21 mouse cellular contexts compared by ENCODE assay signal in the genomic region with DNA sequence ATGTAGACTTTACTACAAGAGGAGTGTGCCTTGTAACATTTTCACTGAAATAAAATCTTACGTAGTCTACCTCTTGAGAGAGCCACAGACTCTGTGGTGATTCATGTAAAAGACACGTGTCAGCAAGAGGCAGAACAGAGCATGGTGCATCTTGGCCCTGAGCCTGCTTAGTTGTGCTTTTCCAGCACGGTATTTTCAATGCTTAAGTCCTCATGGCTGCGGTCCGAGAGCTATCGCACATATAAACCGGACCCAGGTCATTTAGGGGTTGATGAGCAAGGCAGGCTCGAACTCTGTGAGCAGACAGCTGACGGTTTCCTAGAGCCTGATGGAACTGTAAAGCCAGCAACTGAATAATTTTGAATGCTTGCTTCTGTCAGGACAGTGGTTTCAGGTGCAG.
DNase-seq lines count a peak whose midpoint lies in the region; ATAC-seq and TF ChIP-seq lines count a peak whose summit lies in the region.
"Had no signal": no experiment of that assay in that cellular context is flagged by ENCODE, and none has a peak within 500 bp of the region (broad histone marks: within the 10 kb centered on the region; RNA-seq: fewer than 3 reads in every experiment).

No protein-coding gene starts in this region.

- no peak for TF ChIP-seq CTCF in heart, postnatal 0 days (IDR thresholded peaks at IDR 0.05; ENCODE audit: low read depth)
- TF ChIP-seq CTCF in forebrain, postnatal 0 days (IDR thresholded peaks at IDR 0.05; ENCODE audit: low read depth), result no peak

- H3K9ac ChIP-seq in heart, postnatal 0 days (replicated peaks; ENCODE audit: low read depth, low read length), result no peak overlapping the region
- H3K9ac ChIP-seq in forebrain, postnatal 0 days, result no peak overlapping the region
- no peak overlapping the region for H3K9ac ChIP-seq in hindbrain, embryonic 13.5 days
- H3K9ac ChIP-seq: forebrain, embryonic 15.5 days; heart, embryonic 15.5 days; limb, embryonic 13.5 days; liver, embryonic 13.5 days had no signal

- 0 out of 2 replicates have a peak, but pooled peaks have one; percentile 49 for ATAC-seq in heart, postnatal 0 days (ENCODE audit: insufficient read depth, low read depth)
- ATAC-seq in forebrain, postnatal 0 days, result no peak
- no peak for ATAC-seq in hindbrain, embryonic 13.5 days (ENCODE audit: low FRiP score)
- ATAC-seq: CD4-positive, CD25-positive, alpha-beta regulatory T cell, adult 4 months; forebrain, embryonic 15.5 days had no signal

- no peaks in the 10 kb centered on the region for H3K9me3 ChIP-seq in heart, postnatal 0 days (replicated peaks; ENCODE audit: control insufficient read depth, low read length)
- H3K9me3 ChIP-seq in forebrain, postnatal 0 days (ENCODE audit: low read length), result no peaks in the 10 kb centered on the region
- H3K9me3 ChIP-seq in hindbrain, embryonic 13.5 days, result no peaks in the 10 kb centered on the region
- H3K9me3 ChIP-seq: forebrain, embryonic 15.5 days; heart, embryonic 15.5 days; limb, embryonic 13.5 days; liver, embryonic 13.5 days had no signal

- TF ChIP-seq EP300 in heart, postnatal 0 days (IDR thresholded peaks at IDR 0.05; ENCODE audit: low read depth), result no peak

- H3K36me3 ChIP-seq in heart, postnatal 0 days (replicated peaks; ENCODE audit: control insufficient read depth, insufficient read depth, low read length), result 0 out of 2 replicates have a peak, but pooled peaks cover 4% of the 10 kb centered on the region
- H3K36me3 ChIP-seq in forebrain, postnatal 0 days (ENCODE audit: insufficient read depth), result no peaks in the 10 kb centered on the region
- peaks cover 16% of the 10 kb centered on the region for H3K36me3 ChIP-seq in hindbrain, embryonic 13.5 days
- H3K36me3 ChIP-seq: liver, embryonic 13.5 days had no signal

- WGBS in heart, postnatal 0 days, result 48% methylated on average over 9 of the region's 9 CpGs
- WGBS in forebrain, postnatal 0 days, result 86% methylated on average over 9 of the region's 9 CpGs
- 91% methylated on average over 9 of the region's 9 CpGs for WGBS in hindbrain, embryonic 13.5 days

- DNase-seq in adrenal gland, adult (ENCODE audit: inconsistent age in 2 of 2, low spot score in 1 of 2), result peak; percentile 59 to 76
- no peak for DNase-seq in adrenal gland, postnatal 4 days (ENCODE audit: low spot score in 2 of 2)
- DNase-seq in heart, postnatal 0 days (ENCODE audit: low spot score), result peak; percentile 35
- DNase-seq in heart, adult 18-20 months, result no peak
- DNase-seq in MN1 (ENCODE audit: low spot score), result peak; percentile 12
- DNase-seq in adrenal gland, postnatal 10 days, result peak; percentile 36
- no peak for DNase-seq in forebrain, postnatal 0 days
- DNase-seq: cerebellum, adult 9-10 months; kidney, adult 18-20 months; kidney, postnatal 4 days; liver, embryonic 13.5 days; lung, adult 2 months; lung, postnatal 14 days; right cerebral cortex, postnatal 25 days; spleen, adult 18-20 months had no signal

- H3K27me3 ChIP-seq in heart, postnatal 0 days (ENCODE audit: control insufficient read depth, insufficient read depth, low read length), result no peaks in the 10 kb centered on the region
- no peaks in the 10 kb centered on the region for H3K27me3 ChIP-seq in forebrain, postnatal 0 days (ENCODE audit: insufficient read depth, low read length)
- H3K27me3 ChIP-seq in hindbrain, embryonic 13.5 days, result no peaks in the 10 kb centered on the region
- H3K27me3 ChIP-seq: forebrain, embryonic 15.5 days; heart, embryonic 15.5 days; limb, embryonic 13.5 days; liver, embryonic 13.5 days had no signal

- no peak overlapping the region for H3K27ac ChIP-seq in heart, postnatal 0 days (ENCODE audit: low read depth)
- no peak overlapping the region for H3K27ac ChIP-seq in forebrain, postnatal 0 days (ENCODE audit: low read depth, low read length)
- H3K27ac ChIP-seq in hindbrain, embryonic 13.5 days, result no peak overlapping the region
- H3K27ac ChIP-seq: forebrain, embryonic 15.5 days; heart, embryonic 15.5 days; limb, embryonic 13.5 days; liver, embryonic 13.5 days had no signal

- H3K4me3 ChIP-seq in heart, postnatal 0 days (ENCODE audit: low read depth, low read length), result no peak overlapping the region
- H3K4me3 ChIP-seq in forebrain, postnatal 0 days (ENCODE audit: low read depth, low read length), result no peak overlapping the region
- H3K4me3 ChIP-seq in hindbrain, embryonic 13.5 days, result no peak overlapping the region
- H3K4me3 ChIP-seq: forebrain, embryonic 15.5 days; heart, embryonic 15.5 days; limb, embryonic 13.5 days; liver, embryonic 13.5 days had no signal

- no peaks in the 10 kb centered on the region for H3K4me1 ChIP-seq in heart, postnatal 0 days (ENCODE audit: control insufficient read depth, insufficient read depth)
- no peaks in the 10 kb centered on the region for H3K4me1 ChIP-seq in forebrain, postnatal 0 days (ENCODE audit: insufficient read depth)
- H3K4me1 ChIP-seq in hindbrain, embryonic 13.5 days (replicated peaks), result 0 out of 2 replicates have a peak, but pooled peaks cover 3% of the 10 kb centered on the region
- H3K4me1 ChIP-seq: forebrain, embryonic 15.5 days; liver, embryonic 13.5 days had no signal

- H3K4me2 ChIP-seq in heart, postnatal 0 days (ENCODE audit: low read depth, low read length), result no peak overlapping the region
- no peak overlapping the region for H3K4me2 ChIP-seq in forebrain, postnatal 0 days (ENCODE audit: low read depth)
- H3K4me2 ChIP-seq in hindbrain, embryonic 13.5 days, result no peak overlapping the region
- H3K4me2 ChIP-seq: forebrain, embryonic 15.5 days; heart, embryonic 15.5 days; limb, embryonic 13.5 days; liver, embryonic 13.5 days; midbrain, embryonic 11.5 days had no signal

Comparison
In these comparisons a context has a peak if more than half of its experiments do, and no peak if none do; other contexts are left out.
1. DNase-seq: peak in adrenal gland, adult (2 of 2), heart, postnatal 0 days (single experiment), MN1 (single experiment) and adrenal gland, postnatal 10 days (single experiment); none in adrenal gland, postnatal 4 days (0 of 2), heart, adult 18-20 months (0 of 2) and forebrain, postnatal 0 days (single experiment).